In genomic region chr11:45966896-45967295, GRCm38 (mm10) we compare ENCODE assay signal across 28 mouse cellular contexts. TPM values are rescaled to one million over a fixed set of nuclear protein-coding genes. Genes with fewer than 3 reads are reported as not detected.
A peak's percentile ranks its signal among the peaks of the same experiment; 100 is the strongest.
DNase-seq lines count a peak whose midpoint lies in the region; ATAC-seq and TF ChIP-seq lines count a peak whose summit lies in the region.
"Had no signal": no experiment of that assay in that cellular context is flagged by ENCODE, and none has a peak within 500 bp of the region (broad histone marks: within the 10 kb centered on the region; RNA-seq: fewer than 3 reads in every experiment).

No protein-coding gene starts in this region.

- no peaks in the 10 kb centered on the region for H3K79me2 ChIP-seq in CH12.LX (replicated peaks; ENCODE audit: control insufficient read depth, extremely low read depth, insufficient read depth, poor library complexity, severe bottlenecking)

- ATAC-seq in frontal cortex, adult (ENCODE audit: low TSS enrichment) = peak; percentile 74
- no peak for ATAC-seq in midbrain, postnatal 0 days (ENCODE audit: low FRiP score)
- ATAC-seq: forebrain, embryonic 15.5 days; hindbrain, postnatal 0 days; inflammation-experienced regulatory T-cells, adult 6 months had no signal

- H3K36me3 ChIP-seq in CH12.LX (replicated peaks in 1 of 2; ENCODE audit: control insufficient read depth in 1 of 2, insufficient read depth in 1 of 2, low read length in 1 of 2) = no peaks in the 10 kb centered on the region
- no peaks in the 10 kb centered on the region for H3K36me3 ChIP-seq in midbrain, postnatal 0 days (ENCODE audit: insufficient read depth, low read length)
- H3K36me3 ChIP-seq: embryonic facial prominence, embryonic 12.5 days; embryonic facial prominence, embryonic 15.5 days; forebrain, embryonic 12.5 days; forebrain, embryonic 15.5 days; G1E; heart, embryonic 12.5 days; heart, embryonic 15.5 days had no signal

- no peak for DNase-seq in frontal cortex, postnatal 14 days (ENCODE audit: low spot score in 2 of 2)
- peak; percentile 17 for DNase-seq in CH12.LX (ENCODE audit: extremely low read depth)
- peak; percentile 36 for DNase-seq in brain, adult 2 months (ENCODE audit: low read depth, low spot score)
- DNase-seq in retina, postnatal 7 days (ENCODE audit: low read depth, low spot score) = peak; percentile 52
- no peak for DNase-seq in heart, adult 8-10 months (ENCODE audit: low spot score)
- no peak for DNase-seq in midbrain, postnatal 0 days (ENCODE audit: low spot score)
- DNase-seq: adrenal gland, adult 8-10 months; adrenal gland, postnatal 25 days; cerebellum, adult 18-20 months; cerebellum, adult 9-10 months; cerebellum, postnatal 14 days; gastrocnemius, adult 2 months; gastrocnemius, postnatal 14 days; heart, adult 11 months; heart, postnatal 10 days; heart, postnatal 36 days had no signal

- no peak overlapping the region for H3K9ac ChIP-seq in CH12.LX (ENCODE audit: insufficient read depth, low read depth)
- no peak overlapping the region for H3K9ac ChIP-seq in midbrain, postnatal 0 days (replicated peaks; ENCODE audit: low read length, poor library complexity, severe bottlenecking)
- H3K9ac ChIP-seq: embryonic facial prominence, embryonic 12.5 days; embryonic facial prominence, embryonic 15.5 days; forebrain, embryonic 12.5 days; forebrain, embryonic 15.5 days; heart, embryonic 12.5 days; heart, embryonic 15.5 days; hindbrain, embryonic 14.5 days had no signal

- no peak for TF ChIP-seq POLR2A in CH12.LX (IDR thresholded peaks at IDR 0.05; ENCODE audit: low read depth, low read length)

- no peak overlapping the region for H3K4me2 ChIP-seq in CH12.LX (ENCODE audit: insufficient read depth, low read depth, poor library complexity, severe bottlenecking)
- no peak overlapping the region for H3K4me2 ChIP-seq in midbrain, postnatal 0 days (ENCODE audit: low read depth, low read length, poor library complexity, severe bottlenecking)
- H3K4me2 ChIP-seq: embryonic facial prominence, embryonic 12.5 days; embryonic facial prominence, embryonic 15.5 days; forebrain, embryonic 12.5 days; forebrain, embryonic 15.5 days; heart, embryonic 12.5 days; heart, embryonic 15.5 days; hindbrain, embryonic 14.5 days had no signal

- TF ChIP-seq CTCF in CH12.LX (conservative IDR thresholded peaks at IDR 0.05 in 1 of 2, IDR thresholded peaks at IDR 0.05 in 1 of 2; ENCODE audit: low read depth in 2 of 2, low read length in 2 of 2) = no peak
- TF ChIP-seq CTCF in midbrain, postnatal 0 days (IDR thresholded peaks at IDR 0.05) = no peak

- dilution Hi-C loops in CH12.LX (cut with MboI; ENCODE audit: extremely low pct_ligation_motif_present, extremely low pct_unique_long_range_greater_than_20kb, low sequenced_read_pairs) = no loop called here

- no peaks in the 10 kb centered on the region for H3K9me3 ChIP-seq in CH12.LX (replicated peaks; ENCODE audit: low read length)
- H3K9me3 ChIP-seq in midbrain, postnatal 0 days (ENCODE audit: low read length) = no peaks in the 10 kb centered on the region
- H3K9me3 ChIP-seq: embryonic facial prominence, embryonic 12.5 days; embryonic facial prominence, embryonic 15.5 days; forebrain, embryonic 12.5 days; forebrain, embryonic 15.5 days; G1E; heart, embryonic 12.5 days; heart, embryonic 15.5 days had no signal

- no peak for TF ChIP-seq RAD21 in CH12.LX (IDR thresholded peaks at IDR 0.05; ENCODE audit: low read depth, low read length)

- 82% methylated on average over 4 of the region's 4 CpGs for WGBS in midbrain, postnatal 0 days

- in situ Hi-C loops in CH12.LX (cut with MboI; ENCODE audit: low pct_ligation_motif_present, low pct_unique_long_range_greater_than_20kb, low sequenced_read_pairs) = loop anchor here (25.0 kb wide), 1 partner anchor 170 kb away; no protein-coding TSS in a partner anchor

- no peaks in the 10 kb centered on the region for H3K4me1 ChIP-seq in CH12.LX (ENCODE audit: control insufficient read depth in 1 of 2, insufficient read depth in 2 of 2)
- no peaks in the 10 kb centered on the region for H3K4me1 ChIP-seq in midbrain, postnatal 0 days (ENCODE audit: insufficient read depth, low read length)
- H3K4me1 ChIP-seq: embryonic facial prominence, embryonic 12.5 days; embryonic facial prominence, embryonic 15.5 days; forebrain, embryonic 12.5 days; forebrain, embryonic 15.5 days; heart, embryonic 12.5 days; heart, embryonic 15.5 days had no signal

- no peak for TF ChIP-seq EP300 in CH12.LX (IDR thresholded peaks at IDR 0.05; ENCODE audit: low read length)

- H3K4me3 ChIP-seq in CH12.LX (replicated peaks in 1 of 3; ENCODE audit: low read depth in 2 of 3, low read length in 2 of 3, poor library complexity in 1 of 3) = no peak overlapping the region
- no peak overlapping the region for H3K4me3 ChIP-seq in midbrain, postnatal 0 days (ENCODE audit: low read depth, low read length)
- H3K4me3 ChIP-seq: embryonic facial prominence, embryonic 12.5 days; embryonic facial prominence, embryonic 15.5 days; erythroblast, embryonic 14.5 days; forebrain, embryonic 12.5 days; forebrain, embryonic 15.5 days; gastrocnemius, adult 2 months; heart, embryonic 12.5 days; heart, embryonic 15.5 days had no signal

- no peaks in the 10 kb centered on the region for H3K27me3 ChIP-seq in CH12.LX (replicated peaks)
- no peaks in the 10 kb centered on the region for H3K27me3 ChIP-seq in midbrain, postnatal 0 days (ENCODE audit: insufficient read depth, low read length)
- H3K27me3 ChIP-seq: embryonic facial prominence, embryonic 12.5 days; embryonic facial prominence, embryonic 15.5 days; forebrain, embryonic 12.5 days; forebrain, embryonic 15.5 days; heart, embryonic 15.5 days had no signal

- no peak overlapping the region for H3K27ac ChIP-seq in CH12.LX (ENCODE audit: insufficient read depth, low read depth)
- H3K27ac ChIP-seq in midbrain, postnatal 0 days (ENCODE audit: low read depth, low read length) = no peak overlapping the region
- H3K27ac ChIP-seq: embryonic facial prominence, embryonic 12.5 days; embryonic facial prominence, embryonic 15.5 days; forebrain, embryonic 12.5 days; forebrain, embryonic 15.5 days; gastrocnemius, adult 2 months; heart, embryonic 15.5 days; hindbrain, embryonic 14.5 days; hindbrain, postnatal 0 days had no signal

TF ChIP-seq in CH12.LX, 34 proteins besides CTCF, POLR2A, EP300 and RAD21:
- TF ChIP-seq USF1 (IDR thresholded peaks at IDR 0.05; ENCODE audit: low read depth, low read length) = no peak
- TF ChIP-seq JUND (conservative IDR thresholded peaks at IDR 0.05; ENCODE audit: low read depth, low read length) = no peak
- TF ChIP-seq CHD2 (IDR thresholded peaks at IDR 0.05; ENCODE audit: low read length) = no peak
- no peak for TF ChIP-seq NELFE (IDR thresholded peaks at IDR 0.05; ENCODE audit: low read depth, low read length)
- no peak for TF ChIP-seq USF2 (conservative IDR thresholded peaks at IDR 0.05; ENCODE audit: low read depth, low read length)
- TF ChIP-seq ETS1 (conservative IDR thresholded peaks at IDR 0.05; ENCODE audit: low read depth, low read length) = no peak
- no peak for TF ChIP-seq RCOR1 (conservative IDR thresholded peaks at IDR 0.05; ENCODE audit: low read depth, low read length)
- TF ChIP-seq HCFC1 (IDR thresholded peaks at IDR 0.05; ENCODE audit: low read depth, low read length) = no peak
- no peak for TF ChIP-seq UBTF (IDR thresholded peaks at IDR 0.05; ENCODE audit: low read depth, low read length)
- no peak for TF ChIP-seq ZC3H11A (IDR thresholded peaks at IDR 0.05; ENCODE audit: low read depth, low read length)
- no peak for TF ChIP-seq ZMIZ1 (IDR thresholded peaks at IDR 0.05; ENCODE audit: low read depth, low read length)
- TF ChIP-seq MXI1 (IDR thresholded peaks at IDR 0.05; ENCODE audit: low read depth, low read length) = no peak
- TF ChIP-seq MEF2A (IDR thresholded peaks at IDR 0.05; ENCODE audit: borderline replicate concordance, low read depth, low read length) = no peak
- no peak for TF ChIP-seq MYC (IDR thresholded peaks at IDR 0.05; ENCODE audit: low read depth, low read length)
- TF ChIP-seq BHLHE40 (IDR thresholded peaks at IDR 0.05; ENCODE audit: low read depth, low read length) = no peak
- no peak for TF ChIP-seq IRF4 (IDR thresholded peaks at IDR 0.05; ENCODE audit: low read depth, low read length)
- no peak for TF ChIP-seq SMC3 (IDR thresholded peaks at IDR 0.05; ENCODE audit: low read depth, low read length)
- TF ChIP-seq TBP (conservative IDR thresholded peaks at IDR 0.05; ENCODE audit: low read depth, low read length) = no peak
- no peak for TF ChIP-seq ELF1 (IDR thresholded peaks at IDR 0.05; ENCODE audit: low read depth, low read length)

RNA-seq across cellular contexts. Expression of gene Thg1l, which starts 11.6 kb away (rescaled TPM):
- total RNA-seq in CH12.LX (2012; rRNA removed) = 32.7 and 38.7 TPM in 2 replicates
- 45.2 and 45.6 TPM in 2 replicates for total RNA-seq in CH12.LX (2014; rRNA removed)
- 60.0 and 68.7 TPM in 2 replicates for polyA plus RNA-seq in CH12.LX (2012; ENCODE audit: insufficient read length, low read depth)
- 1 to 10 TPM; 4.2 to 6.1 (median 4.7) TPM for total RNA-seq in heart, adult 8-10 months (2022)
- total RNA-seq in midbrain, postnatal 0 days (2014; rRNA removed) = 11.1 TPM in 2 replicates
- polyA plus RNA-seq in midbrain, postnatal 0 days (2015; fragmentation: Nextera tagmentation; extraction: Ambion mirVana) = 8.8 TPM in 2 replicates

RNA-seq across cellular contexts. Expression of gene Sox30, which starts 13.2 kb away (rescaled TPM):
- total RNA-seq in CH12.LX (2012; rRNA removed) (not detected in 2 replicates), CH12.LX (2014; rRNA removed) (not detected in 2 replicates)
- not detected in 2 replicates for polyA plus RNA-seq in CH12.LX (2012; ENCODE audit: insufficient read length, low read depth)
- under 1 TPM in 3 of 4 experiments, not detected in 1; 0.22 to 0.26 (median 0.25) TPM for total RNA-seq in heart, adult 8-10 months (2022)
- total RNA-seq in midbrain, postnatal 0 days (2014; rRNA removed) = 0.16 and 0.47 TPM in 2 replicates
- 0.06 and 0.07 TPM in 2 replicates for polyA plus RNA-seq in midbrain, postnatal 0 days (2015; fragmentation: Nextera tagmentation; extraction: Ambion mirVana)
- total RNA-seq: gastrocnemius, adult 2 months; hindbrain, postnatal 0 days had no signal
- polyA plus RNA-seq: erythroblast, embryonic 14.5 days; G1E had no signal

RNA-seq across cellular contexts. Expression of gene Lsm11, which starts 22.2 kb away (rescaled TPM):
- total RNA-seq in CH12.LX (2012; rRNA removed) (12.8 and 13.1 TPM in 2 replicates), CH12.LX (2014; rRNA removed) (8.9 and 9.0 TPM in 2 replicates)
- polyA plus RNA-seq in CH12.LX (2012; ENCODE audit: insufficient read length, low read depth) = 10.1 and 11.0 TPM in 2 replicates
- total RNA-seq in heart, adult 8-10 months (2022) = 1 to 10 TPM; 2.1 to 3.5 (median 3.1) TPM
- 89.2 and 106 TPM in 2 replicates for total RNA-seq in midbrain, postnatal 0 days (2014; rRNA removed)
- polyA plus RNA-seq in midbrain, postnatal 0 days (2015; fragmentation: Nextera tagmentation; extraction: Ambion mirVana) = 31.8 and 32.9 TPM in 2 replicates

Comparison
In these comparisons a context has a peak if more than half of its experiments do, and no peak if none do; other contexts are left out.
1. DNase-seq: peak in CH12.LX (single experiment), brain, adult 2 months (single experiment) and retina, postnatal 7 days (single experiment); none in frontal cortex, postnatal 14 days (0 of 2), heart, adult 8-10 months (single experiment) and midbrain, postnatal 0 days (single experiment).